Mouse (Mus musculus): Measurements from ENCODE around the gene 9630041A04Rik.

Gene 9630041A04Rik

GRCm38 (mm10) chr9:101861596-101862471, at the start of gene 9630041A04Rik:
Gene 9630041A04Rik, plus strand, starts transcription at chr9:101861841.
- DNase-seq (ENCODE audit: low spot score): no peak

GRCm38 (mm10) chr9:101823896-101824295, 37.7 kb upstream of the 9630041A04Rik start:
- DNase-seq (ENCODE audit: low spot score): no peak

DNA sequence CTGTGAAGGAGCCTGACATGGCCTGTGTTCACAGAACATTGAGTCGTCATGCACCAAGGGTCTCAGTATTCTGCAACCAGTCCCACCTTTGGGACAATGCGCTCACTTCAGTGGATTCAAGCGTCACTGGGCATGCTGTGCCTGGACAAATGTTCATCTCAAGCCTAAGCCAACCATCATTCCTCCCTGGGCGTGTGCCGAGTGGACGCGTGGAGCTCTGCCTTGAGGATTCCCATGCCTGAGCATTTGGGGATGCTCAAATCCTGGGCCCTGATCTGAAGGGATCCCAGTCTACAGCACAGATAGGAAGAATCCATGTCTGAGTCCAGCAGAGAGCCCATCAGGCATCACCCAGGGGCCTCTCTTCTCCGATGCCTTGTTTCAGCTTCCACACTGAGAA, 36.0 kb upstream of the 9630041A04Rik start:
- no peak for DNase-seq (ENCODE audit: low spot score)

GRCm38 (mm10) chr9:101833619-101834018, 28.0 kb upstream of the 9630041A04Rik start:
- DNase-seq (ENCODE audit: low spot score): no peak

GRCm38 (mm10) chr9:101841101-101841500, 20.5 kb upstream of the 9630041A04Rik start:
- no peak for DNase-seq (ENCODE audit: low spot score)

DNA sequence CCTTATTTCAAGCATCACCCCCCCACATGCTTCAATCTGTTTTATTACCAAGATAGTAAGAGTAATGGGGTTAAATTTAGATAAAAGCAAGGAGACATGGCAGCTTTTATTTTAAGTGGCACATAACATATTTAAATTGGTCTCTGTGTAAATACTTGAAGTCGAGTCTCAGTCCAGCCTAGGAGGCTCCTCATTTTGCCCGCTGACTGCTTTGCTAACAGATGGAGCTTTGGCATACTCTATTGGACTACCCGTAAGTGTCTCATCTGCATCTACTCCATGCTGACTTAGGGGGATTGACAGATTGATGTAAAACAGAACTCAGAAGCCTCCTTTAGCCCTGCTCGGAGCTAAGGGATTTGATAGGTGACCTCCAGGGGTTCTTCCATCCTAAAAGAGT, 17.7 kb upstream of the 9630041A04Rik start:
- no peak for DNase-seq (ENCODE audit: low spot score)

- no peak for DNase-seq (ENCODE audit: low spot score)
Measured at GRCm38 (mm10) chr9:101845691-101846090, 15.9 kb upstream of the 9630041A04Rik start.

DNA sequence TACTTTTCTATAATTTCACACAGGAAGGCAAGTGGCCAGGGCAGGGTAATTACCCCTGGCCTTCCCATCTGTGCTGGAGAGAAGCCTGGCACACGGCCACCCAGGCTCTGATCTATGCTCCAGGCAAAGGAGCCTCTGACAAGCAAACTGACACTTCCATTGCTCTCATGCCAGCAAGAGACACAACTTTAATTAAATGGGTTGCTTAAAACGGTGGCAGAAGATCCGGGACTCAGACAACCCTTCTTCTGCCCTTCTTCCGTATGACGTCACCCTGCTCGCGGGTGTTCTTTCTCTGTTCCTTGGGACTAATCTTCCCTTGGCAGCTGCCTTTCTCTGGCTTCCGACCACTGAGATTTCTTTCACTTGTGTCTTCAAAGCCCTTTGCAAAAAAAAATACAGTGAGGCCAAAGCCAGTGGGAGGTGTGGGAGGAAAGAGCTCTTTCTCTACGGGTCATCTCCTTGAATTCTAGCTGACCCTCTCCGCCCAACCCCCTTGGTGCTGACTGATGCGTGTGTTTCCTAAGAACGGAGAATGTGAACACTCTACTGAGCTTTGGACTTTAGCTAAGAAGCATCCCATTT, 932 bp downstream of the 9630041A04Rik start:
- DNase-seq (ENCODE audit: low spot score): peak; percentile 37

- peak; percentile 3 for DNase-seq (ENCODE audit: low spot score)
Measured at GRCm38 (mm10) chr9:101863130-101863529, 1.5 kb downstream of the 9630041A04Rik start.

GRCm38 (mm10) chr9:101868593-101868992, 7.0 kb downstream of the 9630041A04Rik start:
- no peak for DNase-seq (ENCODE audit: low spot score)

DNA sequence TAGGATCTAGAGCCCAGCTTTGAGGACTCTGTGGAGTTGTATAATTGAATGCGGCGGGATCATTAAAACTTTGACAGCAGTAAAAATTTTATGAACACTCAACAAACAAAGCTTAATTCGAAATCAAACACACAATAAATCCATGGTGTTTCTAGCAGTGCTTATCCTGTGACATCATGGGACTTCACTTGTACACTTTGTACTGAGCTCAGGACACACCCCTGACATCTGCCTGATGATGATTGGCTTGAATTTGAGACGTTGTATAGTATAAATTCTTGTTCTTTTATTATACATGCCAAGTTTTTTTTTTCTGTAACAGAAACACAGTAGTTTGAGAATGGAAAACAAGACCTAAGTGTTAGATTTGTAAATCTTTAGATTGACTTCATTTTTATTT, 8.4 kb downstream of the 9630041A04Rik start:
- DNase-seq (ENCODE audit: low spot score): no peak

- no peak for DNase-seq (ENCODE audit: low spot score)
Measured at GRCm38 (mm10) chr9:101875306-101875705, 13.7 kb downstream of the 9630041A04Rik start.

DNA sequence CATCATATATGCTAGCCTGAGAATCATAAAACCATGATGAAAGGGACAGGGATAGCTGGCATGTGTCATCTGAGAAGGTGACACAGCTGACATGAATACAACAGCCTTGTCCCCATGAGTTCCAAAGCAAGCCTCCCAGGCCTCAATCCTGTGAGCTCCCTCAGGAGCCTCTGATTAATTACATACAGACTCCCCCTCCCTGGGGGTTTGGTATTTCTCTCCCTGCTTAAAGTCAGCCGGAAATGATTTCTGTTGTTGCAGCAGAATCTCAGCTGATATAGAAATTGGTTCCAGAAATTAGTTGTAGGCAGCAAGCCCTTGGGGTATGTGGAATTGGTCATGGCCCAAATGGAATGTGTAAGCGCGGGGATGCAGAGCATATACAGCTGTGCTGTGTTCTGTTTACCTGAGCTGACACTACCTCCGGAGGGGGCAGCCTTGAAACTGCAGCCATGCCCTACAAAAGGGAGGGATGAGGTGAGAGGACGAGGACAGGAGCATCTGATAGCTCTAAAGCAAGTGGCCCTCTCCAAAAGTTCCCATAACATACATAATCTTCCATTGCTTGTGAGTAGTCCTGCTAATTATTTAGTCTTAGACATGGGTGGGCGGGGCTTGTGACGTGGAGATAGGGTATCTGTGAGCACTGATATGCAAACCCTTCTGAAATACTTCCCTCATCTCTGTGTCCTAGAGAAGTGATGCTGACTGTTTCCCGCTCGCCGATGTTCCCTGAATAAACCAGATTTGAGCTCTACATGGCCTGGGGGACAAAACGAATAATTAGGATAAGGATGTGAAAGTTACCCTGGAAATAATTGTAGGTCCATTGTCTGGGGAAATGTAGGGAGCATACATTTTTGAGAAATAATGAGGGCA, 15.7 kb downstream of the 9630041A04Rik start:
- DNase-seq (ENCODE audit: low spot score): no peak

DNA sequence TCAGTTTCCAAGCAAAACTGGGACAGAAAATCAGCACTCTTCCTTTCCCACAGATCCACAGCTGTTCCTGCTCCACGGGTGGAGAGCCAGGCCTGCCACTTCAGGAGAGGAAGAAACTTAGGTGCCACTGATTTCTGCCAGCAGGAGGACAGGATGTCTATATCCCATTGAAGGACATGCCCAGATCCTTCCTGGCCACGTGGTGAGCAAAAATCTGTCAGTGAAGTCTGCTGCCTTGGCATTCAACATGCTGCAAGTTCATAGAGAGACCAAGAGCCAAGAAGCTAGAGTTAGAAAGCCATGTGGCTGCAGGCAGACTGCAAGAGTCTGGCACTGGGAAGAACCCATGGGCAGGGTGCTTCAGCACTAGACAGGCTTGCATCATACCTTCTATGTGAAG, 21.7 kb downstream of the 9630041A04Rik start:
- DNase-seq (ENCODE audit: low spot score): no peak

DNA sequence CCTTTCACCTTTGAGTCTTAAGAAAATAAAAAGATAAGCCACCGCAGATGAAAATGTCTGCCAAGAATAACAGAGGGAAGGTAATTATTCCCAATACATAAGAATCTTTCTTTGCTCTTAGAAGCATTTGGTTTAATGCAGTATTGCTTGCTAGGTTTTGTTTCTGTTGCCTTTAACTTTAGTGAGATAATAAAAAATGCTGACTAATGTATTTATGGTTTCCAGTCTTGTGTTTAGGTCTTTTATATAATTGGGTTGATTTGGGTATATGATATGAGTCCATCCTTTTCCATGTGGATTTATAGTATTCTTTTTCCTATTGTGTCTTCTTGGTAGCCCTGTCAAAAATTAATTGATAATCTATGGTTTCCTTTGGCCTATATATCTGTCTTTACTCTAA, 36.2 kb downstream of the 9630041A04Rik start:
- DNase-seq (ENCODE audit: low spot score): no peak

GRCm38 (mm10) chr9:101903406-101903805, 41.8 kb downstream of the 9630041A04Rik start:
- DNase-seq (ENCODE audit: low spot score): no peak

DNA sequence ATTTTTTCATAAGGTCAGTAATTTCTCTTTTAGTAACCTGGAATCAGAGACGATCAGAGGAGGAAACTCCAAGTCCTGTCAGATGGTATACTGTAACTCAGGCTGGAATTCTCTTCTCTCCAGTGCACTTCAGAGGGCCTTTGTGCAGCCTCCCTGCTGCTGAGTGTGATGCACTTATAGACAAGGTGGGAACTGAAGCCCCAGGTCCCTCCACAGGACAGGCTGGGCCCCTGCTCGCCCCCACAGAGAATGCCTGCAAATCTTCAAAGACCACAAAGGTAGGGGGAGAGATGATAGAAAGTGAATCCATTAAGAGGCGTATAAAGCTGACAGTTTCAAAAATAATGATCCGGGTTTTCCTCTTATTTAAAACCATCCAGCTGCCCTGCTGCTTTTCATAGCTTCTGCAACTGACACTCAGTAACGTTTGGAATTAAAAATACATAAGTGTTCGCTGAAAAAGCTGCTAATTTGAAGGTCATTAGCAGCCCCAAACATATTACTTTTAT, 46.2 kb downstream of the 9630041A04Rik start:
- DNase-seq (ENCODE audit: low spot score): no peak

DNA sequence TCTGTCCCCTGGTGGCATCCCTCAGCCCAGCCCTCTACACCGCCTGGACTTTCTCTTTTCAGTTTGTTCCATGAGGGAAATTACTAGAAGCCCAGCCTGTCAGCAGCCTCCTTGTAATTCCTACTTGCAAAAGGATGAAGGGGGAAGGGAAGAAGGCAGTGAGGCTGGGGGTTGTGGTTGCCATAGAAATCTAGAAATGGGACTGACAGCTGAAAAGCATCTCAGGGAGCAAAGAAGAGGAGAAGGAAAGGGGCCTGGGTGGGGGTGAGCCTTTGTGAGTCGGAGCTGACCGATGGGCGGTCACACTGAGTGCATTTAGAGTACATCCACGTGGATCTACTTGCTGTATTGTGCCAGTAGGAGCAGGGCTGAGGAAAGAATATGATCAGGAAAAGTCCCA, 47.2 kb downstream of the 9630041A04Rik start:
- DNase-seq (ENCODE audit: low spot score): no peak

GRCm38 (mm10) chr9:101909491-101909890, 47.9 kb downstream of the 9630041A04Rik start:
- DNase-seq (ENCODE audit: low spot score): no peak

- DNase-seq (ENCODE audit: low spot score): no peak
Measured at GRCm38 (mm10) chr9:101911176-101911866, 49.7 kb downstream of the 9630041A04Rik start.

DNA sequence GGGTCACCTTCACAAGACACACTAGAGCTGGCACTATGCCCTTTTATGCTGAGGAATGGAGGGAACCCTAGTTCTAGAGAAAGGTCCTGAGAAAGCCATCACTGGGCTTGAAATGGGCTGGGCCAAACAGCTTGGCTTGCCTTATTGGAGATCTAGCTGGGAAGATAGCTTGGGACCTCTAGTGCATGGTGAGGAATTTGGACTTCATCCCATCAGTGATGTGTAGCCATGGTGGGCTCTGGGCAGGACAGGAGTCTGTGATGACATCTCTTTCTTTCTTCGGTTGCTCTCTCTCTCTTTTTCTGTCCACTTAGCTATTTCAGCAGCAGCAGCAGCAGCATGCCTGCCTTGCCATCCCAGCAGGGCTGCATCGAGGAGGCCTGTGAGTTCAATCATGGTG, 53.4 kb downstream of the 9630041A04Rik start:
- no peak for DNase-seq (ENCODE audit: low spot score)

GRCm38 (mm10) chr9:101918771-101919170, 57.1 kb downstream of the 9630041A04Rik start:
- no peak for DNase-seq (ENCODE audit: low spot score)

Measured in urinary bladder, postnatal 25 days (tissue).